ENCODE assay signal across 12 mouse cellular contexts in the genomic region with DNA sequence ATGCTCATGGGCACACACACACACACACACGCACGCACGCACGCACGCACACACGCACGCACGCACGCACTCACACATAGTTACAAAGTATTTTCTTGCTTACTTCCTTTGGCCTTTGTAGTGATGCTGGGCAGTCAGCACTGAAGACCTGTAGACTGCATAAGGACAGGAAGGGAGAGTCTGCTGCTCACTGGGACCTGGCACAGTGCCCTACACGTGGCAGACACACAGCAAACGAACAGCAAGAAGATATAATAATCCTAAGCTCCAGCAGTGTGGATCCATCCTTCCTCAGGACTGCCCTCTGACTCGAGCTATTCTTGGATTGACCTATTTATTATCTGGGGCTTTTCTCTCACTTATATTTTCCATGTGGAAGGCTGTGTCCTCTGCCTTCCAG.
"Had no signal": no experiment of that assay in that cellular context is flagged by ENCODE, and none has a peak within 500 bp of the region (broad histone marks: within the 10 kb centered on the region; RNA-seq: fewer than 3 reads in every experiment).

No protein-coding gene starts in this region.

- DNase-seq: lung, embryonic 14.5 days; lung, postnatal 10 days; lung, postnatal 4 days; midbrain, embryonic 14.5 days; retina, postnatal 1 day; right cerebral cortex, adult 18-20 months; right cerebral cortex, postnatal 25 days; right cerebral cortex, postnatal 4 days; spleen, adult 18-20 months; thymus, adult 18-20 months; thymus, postnatal 14 days; thymus, postnatal 36 days had no signal
